Mouse (Mus musculus) inflammation-experienced regulatory T-cells, adult 6 months (primary cell): ENCODE measurements around the gene Fate1. TPM values are rescaled to one million over a fixed set of nuclear protein-coding genes. Genes with fewer than 3 reads are reported as not detected.
"Not testable (repeated sequence)": the region's sequence is repeated elsewhere in the genome, so short reads cannot be mapped to it uniquely, and the experiment has no call there.

Source experiments
- ATAC-seq: one replicate; pipeline ENCODE4 v1.8.0; 2017
- polyA plus RNA-seq, 3 experiments: library from polyadenylated mRNA; unstranded; fragments of 100-300 nt; shearing (Covaris generic); gene quantifications; one replicate each; pipeline ENCODE4 v1.2.1; 2017

Fate1 gene
- not detected for polyA plus RNA-seq

GRCm38 (mm10) chrX:71972686-71973085, at the start of gene Fate1:
Fate1 (plus strand) TSS chrX:71972986.
- ATAC-seq = no peak

- no peak for ATAC-seq
Measured at GRCm38 (mm10) chrX:71946631-71947030, 26.2 kb upstream of the Fate1 start.

- ATAC-seq = no peak
Measured at GRCm38 (mm10) chrX:71958366-71958765, 14.4 kb upstream of the Fate1 start.

GRCm38 (mm10) chrX:71962073-71963051, 10.4 kb upstream of the Fate1 start, which contains the start of gene Prrg3:
Prrg3 (plus strand) TSS chrX:71962624.
- ATAC-seq = no peak

GRCm38 (mm10) chrX:71963275-71963912, 9.4 kb upstream of the Fate1 start:
- ATAC-seq = no peak

- ATAC-seq = no peak
Measured at GRCm38 (mm10) chrX:71968216-71968615, 4.6 kb upstream of the Fate1 start.

- ATAC-seq = no peak
Measured at GRCm38 (mm10) chrX:71968816-71969215, 4.0 kb upstream of the Fate1 start.

GRCm38 (mm10) chrX:71971325-71971724, 1.5 kb upstream of the Fate1 start:
- no peak for ATAC-seq

GRCm38 (mm10) chrX:71977681-71978080, 4.9 kb downstream of the Fate1 start:
- ATAC-seq = not testable (repeated sequence)

- no peak for ATAC-seq
Measured at GRCm38 (mm10) chrX:71980443-71980842, 7.7 kb downstream of the Fate1 start.

- no peak for ATAC-seq
Measured at GRCm38 (mm10) chrX:71981322-71981721, 8.5 kb downstream of the Fate1 start.

GRCm38 (mm10) chrX:71983205-71983604, 10.4 kb downstream of the Fate1 start:
- ATAC-seq = no peak

GRCm38 (mm10) chrX:71983775-71984174, 11.0 kb downstream of the Fate1 start:
- no peak for ATAC-seq

- no peak for ATAC-seq
Measured at GRCm38 (mm10) chrX:71991549-71991948, 18.8 kb downstream of the Fate1 start, which contains the start of gene Cnga2. Cnga2 (plus strand) TSS chrX:71991849.

GRCm38 (mm10) chrX:71995972-71996371, 23.2 kb downstream of the Fate1 start:
- ATAC-seq = no peak

GRCm38 (mm10) chrX:72009930-72010329, 37.1 kb downstream of the Fate1 start:
- no peak for ATAC-seq

GRCm38 (mm10) chrX:72012236-72012635, 39.5 kb downstream of the Fate1 start:
- ATAC-seq = no peak

- no peak for ATAC-seq
Measured at GRCm38 (mm10) chrX:72012804-72013203, 40.0 kb downstream of the Fate1 start.

- ATAC-seq = no peak
Measured at GRCm38 (mm10) chrX:72022241-72022640, 49.5 kb downstream of the Fate1 start.

GRCm38 (mm10) chrX:72022750-72023398, 50.1 kb downstream of the Fate1 start:
- no peak for ATAC-seq

GRCm38 (mm10) chrX:72023542-72023941, 50.8 kb downstream of the Fate1 start:
- no peak for ATAC-seq
